Mouse (Mus musculus): ENCODE measurements around the gene BC030870. TPM values are rescaled to one million over a fixed set of nuclear protein-coding genes. Genes with fewer than 3 reads are reported as not detected.

BC030870 gene
- polyA plus RNA-seq, 1 experiment from 2014 or later: not detected

DNA sequence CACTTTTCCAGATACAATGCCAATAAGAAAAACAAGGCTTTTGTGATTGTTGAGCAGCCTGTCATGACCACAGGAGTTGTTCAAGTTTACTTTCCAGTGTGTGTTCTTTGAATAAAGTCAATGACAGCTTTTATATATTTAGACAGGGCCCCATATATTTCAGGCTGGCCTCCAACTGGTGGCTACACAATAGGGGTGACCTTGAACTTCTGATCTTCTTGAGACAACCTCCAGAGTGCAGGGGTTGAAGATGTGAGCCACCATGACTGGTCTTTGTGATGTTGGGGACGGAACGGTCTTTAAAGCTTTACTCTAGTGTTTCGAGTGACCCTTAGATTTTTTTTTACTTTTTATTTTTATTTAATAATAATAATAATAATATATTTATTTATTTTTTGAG, 63.7 kb downstream of the BC030870 start:
- Histone ChIP-seq H3K9me3 (ENCODE audit: control insufficient read depth, low read length) (no peaks in the 10 kb centered on the region), H3K4me2 (no peak overlapping the region), H3K27me3 (ENCODE audit: control insufficient read depth, insufficient read depth, low read length) (peaks cover 3% of the 10 kb centered on the region; the same call in 1 of the 2 replicates), H3K4me3 (ENCODE audit: low read depth, low read length) (no peak overlapping the region), H3K9ac (ENCODE audit: low read length) (no peak overlapping the region), H3K27ac (ENCODE audit: low read depth, low read length) (no peak overlapping the region), H3K4me1 (ENCODE audit: control insufficient read depth, insufficient read depth, low read length) (no peaks in the 10 kb centered on the region; the same call in 1 of the 2 replicates), H3K36me3 (ENCODE audit: control insufficient read depth, insufficient read depth, low read length) (no peaks in the 10 kb centered on the region)
- DNase-seq (ENCODE audit: low spot score, missing footprints) (peak; percentile 17), ATAC-seq (ENCODE audit: low FRiP score) (no peak)
- WGBS: 94% methylated on average over 3 of the region's 3 CpGs

DNA sequence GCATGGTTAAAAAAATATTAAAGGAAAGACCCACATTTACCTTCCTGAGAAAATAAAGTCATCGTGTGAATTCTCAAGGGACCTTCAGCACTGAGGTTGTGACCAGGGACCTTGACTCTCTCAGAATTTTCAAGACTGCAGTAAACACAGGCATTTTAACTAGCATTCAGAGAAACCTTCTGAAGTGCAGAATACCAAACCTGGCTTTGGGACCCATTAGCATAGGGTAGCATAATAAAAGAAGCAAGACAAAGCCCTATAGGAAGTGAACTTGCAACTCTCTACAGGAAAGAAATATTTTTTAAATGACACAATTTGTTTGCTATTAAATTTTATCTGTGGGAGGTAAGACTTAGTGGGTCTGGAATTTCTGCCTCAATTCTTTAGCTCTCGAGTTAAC, 65.3 kb downstream of the BC030870 start:
- H3K9me3 ChIP-seq (ENCODE audit: control insufficient read depth, low read length): no peaks in the 10 kb centered on the region
- ATAC-seq (ENCODE audit: low FRiP score) (no peak), DNase-seq (ENCODE audit: low spot score, missing footprints) (no peak)
- WGBS: 71% methylated on average over 2 of the region's 2 CpGs
- no peak overlapping the region for H3K4me3 ChIP-seq (ENCODE audit: low read depth, low read length)
- no peaks in the 10 kb centered on the region; the same call in 1 of the 2 replicates for H3K4me1 ChIP-seq (ENCODE audit: control insufficient read depth, insufficient read depth, low read length)
- H3K36me3 ChIP-seq (ENCODE audit: control insufficient read depth, insufficient read depth, low read length): no peaks in the 10 kb centered on the region
- H3K27me3 ChIP-seq (ENCODE audit: control insufficient read depth, insufficient read depth, low read length): peaks cover 3% of the 10 kb centered on the region; the same call in 1 of the 2 replicates
- no peak overlapping the region for H3K9ac ChIP-seq (ENCODE audit: low read length)
- no peak overlapping the region for H3K4me2 ChIP-seq
- no peak overlapping the region for H3K27ac ChIP-seq (ENCODE audit: low read depth, low read length)

DNA sequence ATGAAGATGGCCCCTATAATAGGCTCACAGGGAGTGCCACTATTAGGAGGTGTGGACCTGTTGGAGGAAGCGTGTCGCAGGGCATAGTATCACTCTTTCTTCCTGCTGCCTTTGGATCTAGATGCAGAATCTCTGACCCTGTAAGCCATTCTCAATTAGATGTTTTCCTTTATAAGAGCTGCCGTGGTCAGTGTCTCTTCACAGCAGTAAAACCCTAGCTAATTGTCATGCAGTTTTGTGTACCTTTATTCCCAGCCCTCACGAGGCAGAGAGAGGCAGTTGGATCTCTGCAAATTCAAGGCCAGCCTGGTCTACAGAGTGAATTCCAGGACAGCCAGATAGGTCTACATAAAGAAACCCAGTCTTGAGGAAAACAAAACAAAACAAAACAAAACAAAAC, 67.2 kb downstream of the BC030870 start:
- H3K4me1 ChIP-seq (ENCODE audit: control insufficient read depth, insufficient read depth, low read length): no peaks in the 10 kb centered on the region
- peaks cover 3% of the 10 kb centered on the region; the same call in 1 of the 2 replicates for H3K27me3 ChIP-seq (ENCODE audit: control insufficient read depth, insufficient read depth, low read length)
- no peak overlapping the region for H3K4me3 ChIP-seq (ENCODE audit: low read depth, low read length)
- no peaks in the 10 kb centered on the region for H3K9me3 ChIP-seq (ENCODE audit: control insufficient read depth, low read length)
- peak; percentile 62 for DNase-seq (ENCODE audit: low spot score, missing footprints)
- no peaks in the 10 kb centered on the region for H3K36me3 ChIP-seq (ENCODE audit: control insufficient read depth, insufficient read depth, low read length)
- H3K9ac ChIP-seq (ENCODE audit: low read length): no peak overlapping the region
- no peak for ATAC-seq (ENCODE audit: low FRiP score)
- no peak overlapping the region for H3K27ac ChIP-seq (ENCODE audit: low read depth, low read length)
- H3K4me2 ChIP-seq: no peak overlapping the region
- 65% methylated on average over 4 of the region's 4 CpGs for WGBS

DNA sequence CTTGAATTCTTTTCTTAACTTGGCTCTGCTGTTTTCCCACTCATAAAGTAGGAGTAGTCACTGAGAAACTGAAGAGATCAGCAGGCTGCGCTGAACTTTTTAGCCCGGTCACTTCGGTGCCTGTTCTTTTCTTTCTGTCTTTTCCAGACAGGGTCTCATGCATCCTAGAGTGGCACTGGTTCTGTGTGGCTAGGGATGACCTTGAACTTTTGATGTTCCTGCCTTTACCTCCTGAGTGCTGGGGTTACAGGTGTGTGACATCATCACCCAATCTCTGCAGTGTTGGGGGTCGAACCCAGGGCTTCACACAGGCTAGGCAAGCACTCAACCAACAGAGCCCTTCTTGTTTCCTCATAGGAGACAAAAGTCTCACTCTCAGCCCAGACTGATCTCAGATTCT, 72.6 kb downstream of the BC030870 start:
- Histone ChIP-seq H3K4me1 (ENCODE audit: control insufficient read depth, insufficient read depth, low read length) (no peaks in the 10 kb centered on the region), H3K36me3 (ENCODE audit: control insufficient read depth, insufficient read depth, low read length) (no peaks in the 10 kb centered on the region), H3K4me2 (no peak overlapping the region), H3K9ac (ENCODE audit: low read length) (no peak overlapping the region), H3K4me3 (ENCODE audit: low read depth, low read length) (no peak overlapping the region), H3K9me3 (ENCODE audit: control insufficient read depth, low read length) (no peaks in the 10 kb centered on the region), H3K27ac (ENCODE audit: low read depth, low read length) (no peak overlapping the region), H3K27me3 (ENCODE audit: control insufficient read depth, insufficient read depth, low read length) (no peaks in the 10 kb centered on the region)
- ATAC-seq (ENCODE audit: low FRiP score) (no peak), DNase-seq (ENCODE audit: low spot score, missing footprints) (peak; percentile 26)
- WGBS: 89% methylated on average over 4 of the region's 4 CpGs

DNA sequence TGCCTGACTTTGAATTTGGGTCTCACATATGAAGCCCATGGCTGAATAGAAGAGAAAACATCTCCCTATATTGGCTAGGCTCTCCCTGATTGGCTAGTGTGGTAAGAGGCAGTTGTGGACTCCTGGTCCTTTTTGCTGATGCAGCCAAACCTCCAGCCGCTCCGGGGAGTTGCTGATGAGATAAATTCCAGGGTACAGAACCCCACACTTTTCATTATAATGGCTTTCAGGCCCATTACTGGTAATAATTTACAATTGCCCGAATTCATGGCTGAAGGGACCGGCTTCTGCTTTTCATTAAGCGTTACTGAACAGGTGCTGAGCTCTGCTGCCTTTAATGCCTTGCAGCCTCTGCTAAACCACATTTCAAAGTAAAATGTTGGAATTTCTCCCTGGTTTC, 75.4 kb downstream of the BC030870 start:
- 82% methylated on average over 5 of the region's 5 CpGs for WGBS

DNA sequence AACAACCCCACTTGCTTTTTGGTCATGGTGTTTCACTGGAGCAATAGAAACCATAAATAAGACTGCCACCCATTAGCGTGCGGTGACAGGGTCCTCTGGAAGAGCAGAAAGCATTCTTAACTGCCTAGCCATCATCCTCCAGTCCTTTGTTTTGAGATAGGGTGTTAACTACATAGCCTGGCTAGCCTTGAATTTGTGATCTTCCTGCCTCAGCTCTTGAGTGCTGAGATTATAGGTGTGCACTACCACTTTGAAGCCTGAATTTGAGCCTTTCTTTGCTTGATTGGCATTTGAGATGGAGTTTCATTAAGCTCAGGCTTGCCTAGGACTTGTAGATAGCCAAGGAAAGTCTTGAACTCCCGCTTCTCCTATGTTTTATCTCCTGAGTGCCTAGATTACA, 75.8 kb downstream of the BC030870 start:
- H3K27ac ChIP-seq (ENCODE audit: low read depth, low read length): no peak overlapping the region
- no peaks in the 10 kb centered on the region for H3K9me3 ChIP-seq (ENCODE audit: control insufficient read depth, low read length)
- no peak overlapping the region for H3K9ac ChIP-seq (ENCODE audit: low read length)
- H3K36me3 ChIP-seq (ENCODE audit: control insufficient read depth, insufficient read depth, low read length): no peaks in the 10 kb centered on the region
- WGBS: 87% methylated on average over 3 of the region's 3 CpGs
- H3K4me1 ChIP-seq (ENCODE audit: control insufficient read depth, insufficient read depth, low read length): no peaks in the 10 kb centered on the region
- ATAC-seq (ENCODE audit: low FRiP score) (no peak), DNase-seq (ENCODE audit: low spot score, missing footprints) (peak; percentile 12)
- H3K27me3 ChIP-seq (ENCODE audit: control insufficient read depth, insufficient read depth, low read length): no peaks in the 10 kb centered on the region
- no peak overlapping the region for H3K4me2 ChIP-seq
- H3K4me3 ChIP-seq (ENCODE audit: low read depth, low read length): no peak overlapping the region

More for the DNA sequence above, 75.4 kb downstream of the BC030870 start:
- no peaks in the 10 kb centered on the region for H3K4me1 ChIP-seq (ENCODE audit: control insufficient read depth, insufficient read depth, low read length)
- H3K36me3 ChIP-seq (ENCODE audit: control insufficient read depth, insufficient read depth, low read length): no peaks in the 10 kb centered on the region
- H3K9ac ChIP-seq (ENCODE audit: low read length): no peak overlapping the region
- no peak overlapping the region for H3K4me3 ChIP-seq (ENCODE audit: low read depth, low read length)
- ATAC-seq (ENCODE audit: low FRiP score) (no peak), DNase-seq (ENCODE audit: low spot score, missing footprints) (peak; percentile 60)
- no peak overlapping the region for H3K27ac ChIP-seq (ENCODE audit: low read depth, low read length)
- no peaks in the 10 kb centered on the region for H3K27me3 ChIP-seq (ENCODE audit: control insufficient read depth, insufficient read depth, low read length)
- H3K4me2 ChIP-seq: no peak overlapping the region
- no peaks in the 10 kb centered on the region for H3K9me3 ChIP-seq (ENCODE audit: control insufficient read depth, low read length)

DNA sequence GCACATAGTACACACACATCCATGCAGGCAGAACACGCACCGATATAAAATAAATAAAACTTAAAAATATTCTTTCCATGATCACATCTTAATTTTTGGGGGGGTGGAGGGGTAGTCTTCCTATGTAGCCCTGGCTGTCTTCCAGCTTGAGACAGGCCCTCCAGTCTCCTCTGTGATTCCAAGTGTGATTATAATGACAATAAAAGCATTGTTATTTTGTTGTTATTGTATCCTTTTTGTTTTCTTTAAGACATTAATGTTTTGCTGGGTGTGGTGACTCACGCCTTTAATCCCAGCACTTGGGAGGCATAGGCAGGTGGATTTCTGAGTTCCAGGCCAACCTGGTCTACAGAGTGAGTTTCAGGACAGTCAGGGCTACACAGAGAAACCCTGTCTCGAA, 81.6 kb downstream of the BC030870 start:
- no peak overlapping the region for H3K9ac ChIP-seq (ENCODE audit: low read length)
- no peak overlapping the region for H3K4me3 ChIP-seq (ENCODE audit: low read depth, low read length)
- no peaks in the 10 kb centered on the region for H3K9me3 ChIP-seq (ENCODE audit: control insufficient read depth, low read length)
- H3K4me1 ChIP-seq (ENCODE audit: control insufficient read depth, insufficient read depth, low read length): no peaks in the 10 kb centered on the region
- H3K4me2 ChIP-seq: no peak overlapping the region
- no peak overlapping the region for H3K27ac ChIP-seq (ENCODE audit: low read depth, low read length)
- WGBS: 91% methylated on average over 4 of the region's 4 CpGs
- no peaks in the 10 kb centered on the region for H3K27me3 ChIP-seq (ENCODE audit: control insufficient read depth, insufficient read depth, low read length)
- ATAC-seq (ENCODE audit: low FRiP score): no peak
- no peak for DNase-seq (ENCODE audit: low spot score, missing footprints)
- H3K36me3 ChIP-seq (ENCODE audit: control insufficient read depth, insufficient read depth, low read length): no peaks in the 10 kb centered on the region

DNA sequence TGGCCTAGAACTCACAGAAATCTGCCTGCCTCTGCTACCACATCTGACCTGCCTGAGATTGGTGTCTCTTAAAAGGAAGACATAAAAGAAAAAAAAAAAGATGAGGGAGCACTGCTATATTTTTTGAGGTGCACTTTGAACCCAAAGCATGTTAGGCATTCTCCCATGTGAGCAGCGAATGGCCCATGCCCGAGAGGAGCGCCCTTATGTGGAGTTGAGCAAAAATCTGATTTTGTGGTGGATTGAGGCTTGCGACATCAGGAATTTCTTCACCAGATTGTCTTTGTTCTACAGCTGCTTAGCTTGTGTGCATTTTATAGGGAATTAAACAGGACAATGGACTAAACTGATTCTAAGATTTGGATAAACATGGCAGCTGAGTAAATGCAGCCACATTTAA, 82.2 kb downstream of the BC030870 start:
- H3K27ac ChIP-seq (ENCODE audit: low read depth, low read length): no peak overlapping the region
- ATAC-seq (ENCODE audit: low FRiP score) (no peak), DNase-seq (ENCODE audit: low spot score, missing footprints) (peak; percentile 79)
- no peak overlapping the region for H3K9ac ChIP-seq (ENCODE audit: low read length)
- no peaks in the 10 kb centered on the region for H3K4me1 ChIP-seq (ENCODE audit: control insufficient read depth, insufficient read depth, low read length)
- H3K27me3 ChIP-seq (ENCODE audit: control insufficient read depth, insufficient read depth, low read length): no peaks in the 10 kb centered on the region
- H3K36me3 ChIP-seq (ENCODE audit: control insufficient read depth, insufficient read depth, low read length): no peaks in the 10 kb centered on the region
- H3K9me3 ChIP-seq (ENCODE audit: control insufficient read depth, low read length): no peaks in the 10 kb centered on the region
- no peak overlapping the region for H3K4me2 ChIP-seq
- 81% methylated on average over 4 of the region's 4 CpGs for WGBS
- H3K4me3 ChIP-seq (ENCODE audit: low read depth, low read length): no peak overlapping the region

DNA sequence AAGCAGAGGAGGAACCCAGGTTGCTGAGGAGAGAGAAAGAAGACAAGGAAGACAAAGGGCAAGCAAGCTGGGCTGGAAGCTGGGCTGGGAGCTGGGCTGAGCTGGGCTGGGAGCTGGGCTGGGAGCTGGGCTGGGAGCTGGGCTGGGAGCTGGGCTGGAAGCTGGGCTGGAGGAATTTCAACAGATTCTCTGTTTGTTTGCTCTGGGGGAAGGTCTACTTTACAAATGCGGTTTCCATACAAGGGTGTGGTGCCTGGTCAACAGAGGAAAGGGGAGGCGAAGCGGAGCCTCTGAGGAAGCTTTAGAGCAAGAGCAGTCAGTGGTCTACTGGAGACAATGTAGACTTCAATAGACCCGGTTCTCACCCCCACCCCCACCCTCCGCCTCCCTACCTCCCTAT, 82.8 kb downstream of the BC030870 start:
- H3K27me3 ChIP-seq (ENCODE audit: control insufficient read depth, insufficient read depth, low read length): no peaks in the 10 kb centered on the region
- no peaks in the 10 kb centered on the region for H3K36me3 ChIP-seq (ENCODE audit: control insufficient read depth, insufficient read depth, low read length)
- peak; percentile 84 for DNase-seq (ENCODE audit: low spot score, missing footprints)
- H3K9ac ChIP-seq (ENCODE audit: low read length): no peak overlapping the region
- no peaks in the 10 kb centered on the region for H3K4me1 ChIP-seq (ENCODE audit: control insufficient read depth, insufficient read depth, low read length)
- WGBS: 23% methylated on average over 5 of the region's 5 CpGs
- ATAC-seq (ENCODE audit: low FRiP score): peak; percentile 76; the same call in 1 of the 2 replicates
- H3K27ac ChIP-seq (ENCODE audit: low read depth, low read length): no peak overlapping the region
- no peak overlapping the region for H3K4me3 ChIP-seq (ENCODE audit: low read depth, low read length)
- no peaks in the 10 kb centered on the region for H3K9me3 ChIP-seq (ENCODE audit: control insufficient read depth, low read length)
- no peak overlapping the region for H3K4me2 ChIP-seq
